Mouse (Mus musculus) heart, embryonic 14.5 days (tissue): ENCODE results near the gene Pxmp4. TPM values are rescaled to one million over a fixed set of nuclear protein-coding genes. Genes with fewer than 3 reads are reported as not detected.

Experiments used
- ATAC-seq: fragments of 200-750 bp; cut with Nextera tagmentation; 2 replicates; pipeline ENCODE4 v1.8.0; 2017; ENCODE audit warnings: low read depth, moderate TSS enrichment; ENCODE audit not compliant: insufficient number of reproducible peaks, insufficient read depth, low FRiP score
- H3K27ac ChIP-seq, 2 experiments: fragments of 200-500 bp in 1 of 2; fragments of 300-500 bp in 1 of 2; sonication (generic) in 1 of 2; replicated peaks in 1 of 2; 2 replicates each; pipeline ENCODE4 v1.5.1; 2012 to 2014; ENCODE audit warnings: low read depth in 2 of 2, low read length in 2 of 2, control low read depth in 1 of 2, mild to moderate bottlenecking in 1 of 2, mixed read lengths in 1 of 2; ENCODE audit not compliant: control insufficient read depth in 1 of 2, insufficient read depth in 1 of 2
- H3K27me3 ChIP-seq: fragments of 300-500 bp; sonication (generic); 2 replicates; pipeline ENCODE4 v1.6.1; 2014; ENCODE audit warnings: mild to moderate bottlenecking, low read length, control low read depth; ENCODE audit not compliant: control insufficient read depth, insufficient read depth
- H3K36me3 ChIP-seq: fragments of 300-500 bp; sonication (generic); 2 replicates; pipeline ENCODE4 v1.6.1; 2014; ENCODE audit warnings: mild to moderate bottlenecking, control low read depth, low read length, mixed read lengths; ENCODE audit not compliant: control insufficient read depth, insufficient read depth
- H3K4me1 ChIP-seq, 2 experiments: fragments of 200-500 bp in 1 of 2; fragments of 300-500 bp in 1 of 2; sonication (generic) in 1 of 2; 2 replicates each; pipeline ENCODE4 v1.6.1; 2012 to 2014; ENCODE audit warnings: low read length in 2 of 2, control low read depth in 1 of 2, mixed read lengths in 1 of 2; ENCODE audit not compliant: control insufficient read depth in 2 of 2, insufficient read depth in 2 of 2
- H3K4me2 ChIP-seq: fragments of 300-500 bp; sonication (generic); 2 replicates; pipeline ENCODE4 v1.6.1; 2014; ENCODE audit warnings: mild to moderate bottlenecking, low read length
- H3K4me3 ChIP-seq, 2 experiments: fragments of 200-500 bp in 1 of 2; fragments of 300-500 bp in 1 of 2; sonication (generic) in 1 of 2; 2 replicates each; pipeline ENCODE4 v1.5.1; 2012 to 2014; ENCODE audit warnings: low read length in 2 of 2, mild to moderate bottlenecking in 2 of 2, control low read depth in 1 of 2, low read depth in 1 of 2, moderate library complexity in 1 of 2; ENCODE audit not compliant: control insufficient read depth in 1 of 2, insufficient read depth in 1 of 2
- H3K9ac ChIP-seq: fragments of 300-500 bp; sonication (generic); 2 replicates; pipeline ENCODE4 v1.6.1; 2014; ENCODE audit warnings: mild to moderate bottlenecking, low read length
- H3K9me3 ChIP-seq: fragments of 300-500 bp; sonication (generic); 2 replicates; pipeline ENCODE4 v1.6.1; 2016; ENCODE audit warnings: low read length, control low read depth; ENCODE audit not compliant: control insufficient read depth
- WGBS: fragments of 180-500 bp; shearing (Covaris S2); extraction: QIAGEN DNeasy Blood & Tissue Kit; methylation state at CpG from one replicate; pipeline ENCODE4 v1.1.7; 2014; 5-methylcytosine and 5-hydroxymethylcytosine counted together
- polyA plus RNA-seq: library from polyadenylated mRNA; unstranded; fragments of >200 nt; fragmentation: Nextera tagmentation; extraction: Ambion mirVana; gene quantifications from 2 replicates; pipeline ENCODE4 v1.2.1, GENCODE M21; 2014

Pxmp4 gene
- polyA plus RNA-seq, 1 experiment from 2014 or later = 33.7 TPM

GRCm38 (mm10) chr2:154595775-154596174 lies 7.7 kb downstream of the Pxmp4 start:
- H3K9ac ChIP-seq = no peak overlapping the region
- H3K27me3 ChIP-seq = no peaks in the 10 kb centered on the region
- no peak overlapping the region for H3K4me3 ChIP-seq
- H3K36me3 ChIP-seq = no peaks in the 10 kb centered on the region
- 74% methylated on average over 5 of the region's 5 CpGs for WGBS
- ATAC-seq = no peak
- H3K4me1 ChIP-seq = peaks cover 0 to 7% of the 10 kb centered on the region in 2 experiments; a peak in 3 of 4 replicates
- no peak overlapping the region for H3K4me2 ChIP-seq
- H3K9me3 ChIP-seq = no peaks in the 10 kb centered on the region
- H3K27ac ChIP-seq = no peak overlapping the region

GRCm38 (mm10) chr2:154593025-154593424 lies 10.5 kb downstream of the Pxmp4 start:
- ATAC-seq = no peak
- H3K4me3 ChIP-seq = no peak overlapping the region
- H3K27ac ChIP-seq = no peak overlapping the region
- no peaks in the 10 kb centered on the region for H3K36me3 ChIP-seq
- H3K9me3 ChIP-seq = no peaks in the 10 kb centered on the region
- no peak overlapping the region for H3K9ac ChIP-seq
- peaks cover 3% of the 10 kb centered on the region in 2 experiments; a peak in 3 of 4 replicates for H3K4me1 ChIP-seq
- WGBS = 66% methylated on average over 3 of the region's 3 CpGs
- H3K4me2 ChIP-seq = no peak overlapping the region
- no peaks in the 10 kb centered on the region for H3K27me3 ChIP-seq

- WGBS = 88% methylated on average over 3 of the region's 3 CpGs
Measured at GRCm38 (mm10) chr2:154591239-154591638, 12.3 kb downstream of the Pxmp4 start.

GRCm38 (mm10) chr2:154589051-154589450 lies 14.5 kb downstream of the Pxmp4 start:
- no peak overlapping the region for H3K4me3 ChIP-seq
- 0 out of 2 replicates have a peak, but pooled peaks cover 6% of the 10 kb centered on the region for H3K36me3 ChIP-seq
- H3K9me3 ChIP-seq = no peaks in the 10 kb centered on the region
- peaks cover 7 to 9% of the 10 kb centered on the region in 2 experiments for H3K4me1 ChIP-seq
- no peak overlapping the region for H3K4me2 ChIP-seq
- WGBS = 75% methylated on average over 4 of the region's 4 CpGs
- H3K27me3 ChIP-seq = no peaks in the 10 kb centered on the region
- no peak for ATAC-seq
- no peak overlapping the region for H3K27ac ChIP-seq
- H3K9ac ChIP-seq = no peak overlapping the region

More at GRCm38 (mm10) chr2:154591239-154591638, 12.3 kb downstream of the Pxmp4 start:
- Histone ChIP-seq H3K27ac (no peak overlapping the region), H3K4me3 (no peak overlapping the region), H3K27me3 (no peaks in the 10 kb centered on the region), H3K4me2 (no peak overlapping the region), H3K4me1 (peaks cover 3% of the 10 kb centered on the region in 2 experiments; a peak in 3 of 4 replicates), H3K9me3 (no peaks in the 10 kb centered on the region), H3K9ac (no peak overlapping the region), H3K36me3 (0 out of 2 replicates have a peak, but pooled peaks cover 6% of the 10 kb centered on the region)
- ATAC-seq = no peak

- Histone ChIP-seq H3K4me2 (no peak overlapping the region), H3K36me3 (0 out of 2 replicates have a peak, but pooled peaks cover 6% of the 10 kb centered on the region), H3K9ac (no peak overlapping the region), H3K9me3 (0 out of 2 replicates have a peak, but pooled peaks cover 3% of the 10 kb centered on the region), H3K27me3 (no peaks in the 10 kb centered on the region), H3K4me1 (peaks cover 11 to 13% of the 10 kb centered on the region in 2 experiments), H3K4me3 (no peak overlapping the region), H3K27ac (no peak overlapping the region)
- WGBS = 68% methylated on average over 5 of the region's 5 CpGs
- ATAC-seq = no peak
Measured at GRCm38 (mm10) chr2:154586405-154586804, 17.1 kb downstream of the Pxmp4 start.

- H3K4me2 ChIP-seq = no peak overlapping the region
- no peak overlapping the region for H3K9ac ChIP-seq
- H3K36me3 ChIP-seq = 0 out of 2 replicates have a peak, but pooled peaks cover 6% of the 10 kb centered on the region
- ATAC-seq = no peak
- 53% methylated on average over 17 of the region's 17 CpGs for WGBS
- H3K27me3 ChIP-seq = no peaks in the 10 kb centered on the region
- peaks cover 16 to 17% of the 10 kb centered on the region in 2 experiments for H3K4me1 ChIP-seq
- no peak overlapping the region for H3K27ac ChIP-seq
- H3K9me3 ChIP-seq = 0 out of 2 replicates have a peak, but pooled peaks cover 3% of the 10 kb centered on the region
- no peak overlapping the region for H3K4me3 ChIP-seq
Measured at GRCm38 (mm10) chr2:154584931-154585601, 18.4 kb downstream of the Pxmp4 start.

- 36% methylated on average over 15 of the region's 15 CpGs for WGBS
- Histone ChIP-seq H3K27me3 (no peaks in the 10 kb centered on the region), H3K4me3 (no peak overlapping the region), H3K27ac (no peak overlapping the region), H3K4me2 (no peak overlapping the region), H3K4me1 (peaks cover 16 to 17% of the 10 kb centered on the region in 2 experiments), H3K36me3 (0 out of 2 replicates have a peak, but pooled peaks cover 6% of the 10 kb centered on the region), H3K9ac (no peak overlapping the region), H3K9me3 (0 out of 2 replicates have a peak, but pooled peaks cover 3% of the 10 kb centered on the region)
- ATAC-seq = no peak
Measured at GRCm38 (mm10) chr2:154583906-154584872, 19.3 kb downstream of the Pxmp4 start.
